Mouse (Mus musculus) lung, embryonic 14.5 days (tissue): ENCODE results near the gene Zfp109. TPM values are rescaled to one million over a fixed set of nuclear protein-coding genes. Genes with fewer than 3 reads are reported as not detected.
"Not testable (repeated sequence)": the region's sequence is repeated elsewhere in the genome, so short reads cannot be mapped to it uniquely, and the experiment has no call there.

ENCODE experiments used
- ATAC-seq: fragments of 200-750 bp; cut with Nextera tagmentation; 2 replicates; pipeline ENCODE4 v1.8.0; 2017; ENCODE audit warnings: mild to moderate bottlenecking, moderate TSS enrichment, moderate library complexity; ENCODE audit not compliant: insufficient read depth
- DNase-seq: peaks from one replicate; pipeline ENCODE4 v3.0.0-alpha.2; 2015
- H3K27ac ChIP-seq: fragments of 300-500 bp; sonication (generic); 2 replicates; pipeline ENCODE4 v1.5.1; 2014; ENCODE audit warnings: low read depth, mild to moderate bottlenecking, moderate library complexity
- H3K27me3 ChIP-seq: fragments of 300-500 bp; sonication (generic); 2 replicates; pipeline ENCODE4 v1.6.1; 2014; ENCODE audit warnings: low read length, control low read depth; ENCODE audit not compliant: insufficient read depth
- H3K36me3 ChIP-seq: fragments of 300-500 bp; sonication (generic); 2 replicates; pipeline ENCODE4 v1.6.1; 2014; ENCODE audit warnings: control low read depth; ENCODE audit not compliant: insufficient read depth
- H3K4me1 ChIP-seq: fragments of 300-500 bp; sonication (generic); 2 replicates; pipeline ENCODE4 v1.6.1; 2014; ENCODE audit warnings: antibody characterized with exemption, control low read depth; ENCODE audit not compliant: insufficient read depth
- H3K4me2 ChIP-seq: fragments of 300-500 bp; sonication (generic); 2 replicates; pipeline ENCODE4 v1.6.1; 2014; ENCODE audit warnings: mild to moderate bottlenecking
- H3K4me3 ChIP-seq: fragments of 300-500 bp; sonication (generic); 2 replicates; pipeline ENCODE4 v1.5.1; 2014; ENCODE audit warnings: low read depth, low read length
- H3K9ac ChIP-seq: fragments of 300-500 bp; sonication (generic); 2 replicates; pipeline ENCODE4 v1.6.1; 2014
- H3K9me3 ChIP-seq: fragments of 300-500 bp; sonication (generic); 2 replicates; pipeline ENCODE4 v1.6.1; 2016; ENCODE audit warnings: low read depth, low read length, control low read depth
- CTCF ChIP-seq: IDR thresholded peaks from 2 replicates; pipeline ENCODE4 v1.5.1; 2016; ENCODE audit warnings: antibody characterized with exemption, low read depth
- WGBS: fragments of 180-500 bp; shearing (Covaris S2); extraction: QIAGEN DNeasy Blood & Tissue Kit; methylation state at CpG from one replicate; pipeline ENCODE4 v1.1.7; 2014; 5-methylcytosine and 5-hydroxymethylcytosine counted together
- polyA plus RNA-seq: library from polyadenylated mRNA; unstranded; fragments of >200 nt; fragmentation: Nextera tagmentation; extraction: Ambion mirVana; gene quantifications from 2 replicates; pipeline ENCODE4 v1.2.1, GENCODE M21; 2014

Zfp109 gene
- 4.3 and 4.8 TPM in 2 replicates for polyA plus RNA-seq

- ATAC-seq: peak; percentile 94
These were observed at the start of gene Zfp109 for GRCm38 (mm10) chr7:24237040-24237791. TSS of gene Zfp109 (minus strand) at chr7:24237560.

GRCm38 (mm10) chr7:24286916-24287315 is 49.6 kb upstream of the Zfp109 start:
- no peaks in the 10 kb centered on the region for H3K27me3 ChIP-seq
- peaks cover 29% of the 10 kb centered on the region for H3K36me3 ChIP-seq
- 75% methylated on average over 4 of the region's 4 CpGs for WGBS
- ATAC-seq: no peak
- no peaks in the 10 kb centered on the region for H3K9me3 ChIP-seq
- H3K4me1 ChIP-seq: no peaks in the 10 kb centered on the region
- no peak overlapping the region for H3K4me2 ChIP-seq
- no peak overlapping the region for H3K9ac ChIP-seq
- no peak for DNase-seq
- H3K27ac ChIP-seq: no peak overlapping the region
- TF ChIP-seq CTCF: no peak
- no peak overlapping the region for H3K4me3 ChIP-seq

More at GRCm38 (mm10) chr7:24237040-24237791, at the start of gene Zfp109:
- H3K9me3 ChIP-seq: no peaks in the 10 kb centered on the region
- peaks cover 10% of the 10 kb centered on the region; the same call in 1 of the 2 replicates for H3K36me3 ChIP-seq
- H3K4me2 ChIP-seq: peak within 1 kb of the TSS; percentile 76
- 0 out of 2 replicates have a peak, but pooled peaks have one; percentile 14 for TF ChIP-seq CTCF
- H3K4me1 ChIP-seq: peaks cover 6% of the 10 kb centered on the region; the same call in 1 of the 2 replicates
- H3K27me3 ChIP-seq: no peaks in the 10 kb centered on the region
- 4% methylated on average over 28 of the region's 28 CpGs for WGBS
- H3K9ac ChIP-seq: peak within 1 kb of the TSS; percentile 68
- DNase-seq: peak; percentile 85
- H3K27ac ChIP-seq: no peak within 1 kb of the TSS
- H3K4me3 ChIP-seq: peak within 1 kb of the TSS; percentile 70

- ATAC-seq: no peak
These were observed 48.7 kb upstream of the Zfp109 start for GRCm38 (mm10) chr7:24286090-24286489.

GRCm38 (mm10) chr7:24280858-24281145 is 43.4 kb upstream of the Zfp109 start:
- H3K9me3 ChIP-seq: no peaks in the 10 kb centered on the region
- DNase-seq (no peak), ATAC-seq (no peak)
- WGBS: 47% methylated on average over 4 of the region's 4 CpGs
- no peaks in the 10 kb centered on the region for H3K4me1 ChIP-seq
- H3K4me3 ChIP-seq: no peak overlapping the region
- no peak overlapping the region for H3K27ac ChIP-seq
- H3K27me3 ChIP-seq: no peaks in the 10 kb centered on the region
- H3K4me2 ChIP-seq: no peak overlapping the region
- H3K36me3 ChIP-seq: no peaks in the 10 kb centered on the region
- no peak overlapping the region for H3K9ac ChIP-seq
- TF ChIP-seq CTCF: no peak

More at GRCm38 (mm10) chr7:24286090-24286489, 48.7 kb upstream of the Zfp109 start:
- no peak overlapping the region for H3K9ac ChIP-seq
- no peak overlapping the region for H3K4me3 ChIP-seq
- H3K4me2 ChIP-seq: no peak overlapping the region
- WGBS: 48% methylated on average over 4 of the region's 4 CpGs
- peak; percentile 15 for DNase-seq
- no peak overlapping the region for H3K27ac ChIP-seq
- peak; percentile 26 for TF ChIP-seq CTCF
- no peaks in the 10 kb centered on the region for H3K4me1 ChIP-seq
- H3K36me3 ChIP-seq: peaks cover 20% of the 10 kb centered on the region
- H3K27me3 ChIP-seq: no peaks in the 10 kb centered on the region
- no peaks in the 10 kb centered on the region for H3K9me3 ChIP-seq

GRCm38 (mm10) chr7:24280031-24280857 is 42.9 kb upstream of the Zfp109 start:
- no peak for TF ChIP-seq CTCF
- peaks cover 2% of the 10 kb centered on the region for H3K36me3 ChIP-seq
- no peak for ATAC-seq
- no peak overlapping the region for H3K4me2 ChIP-seq
- no peak overlapping the region for H3K27ac ChIP-seq
- H3K4me1 ChIP-seq: no peaks in the 10 kb centered on the region
- H3K9ac ChIP-seq: no peak overlapping the region
- no peaks in the 10 kb centered on the region for H3K27me3 ChIP-seq
- no peak overlapping the region for H3K4me3 ChIP-seq
- no peak for DNase-seq
- no peaks in the 10 kb centered on the region for H3K9me3 ChIP-seq
- WGBS: 53% methylated on average over 10 of the region's 10 CpGs

GRCm38 (mm10) chr7:24278771-24279170 is 41.4 kb upstream of the Zfp109 start:
- not testable (repeated sequence) for H3K9me3 ChIP-seq, H3K4me2 ChIP-seq, H3K4me3 ChIP-seq, H3K9ac ChIP-seq, ATAC-seq, DNase-seq, H3K4me1 ChIP-seq, H3K27me3 ChIP-seq, H3K27ac ChIP-seq
- 83% methylated on average over 3 of the region's 3 CpGs for WGBS
- H3K36me3 ChIP-seq: peaks cover 15% of the 10 kb centered on the region

- ATAC-seq (no peak), DNase-seq (no peak)
These were observed 37.1 kb upstream of the Zfp109 start for GRCm38 (mm10) chr7:24274456-24274855.

More at GRCm38 (mm10) chr7:24274456-24274855, 37.1 kb upstream of the Zfp109 start:
- 92% methylated on average over 4 of the region's 4 CpGs for WGBS
- no peak overlapping the region for H3K9ac ChIP-seq
- peaks cover 3% of the 10 kb centered on the region; the same call in 1 of the 2 replicates for H3K4me1 ChIP-seq
- H3K36me3 ChIP-seq: peaks cover 15% of the 10 kb centered on the region
- H3K4me3 ChIP-seq: no peak overlapping the region
- H3K4me2 ChIP-seq: no peak overlapping the region
- no peak for TF ChIP-seq CTCF
- no peaks in the 10 kb centered on the region for H3K9me3 ChIP-seq
- H3K27ac ChIP-seq: no peak overlapping the region
- no peaks in the 10 kb centered on the region for H3K27me3 ChIP-seq
